Mouse (Mus musculus): ENCODE data around the gene Dyrk1a. TPM values are rescaled to one million over a fixed set of nuclear protein-coding genes. Genes with fewer than 3 reads are reported as not detected.

Dyrk1a gene
- polyA plus RNA-seq, 1 experiment from 2014 or later: 12.0 TPM

DNA sequence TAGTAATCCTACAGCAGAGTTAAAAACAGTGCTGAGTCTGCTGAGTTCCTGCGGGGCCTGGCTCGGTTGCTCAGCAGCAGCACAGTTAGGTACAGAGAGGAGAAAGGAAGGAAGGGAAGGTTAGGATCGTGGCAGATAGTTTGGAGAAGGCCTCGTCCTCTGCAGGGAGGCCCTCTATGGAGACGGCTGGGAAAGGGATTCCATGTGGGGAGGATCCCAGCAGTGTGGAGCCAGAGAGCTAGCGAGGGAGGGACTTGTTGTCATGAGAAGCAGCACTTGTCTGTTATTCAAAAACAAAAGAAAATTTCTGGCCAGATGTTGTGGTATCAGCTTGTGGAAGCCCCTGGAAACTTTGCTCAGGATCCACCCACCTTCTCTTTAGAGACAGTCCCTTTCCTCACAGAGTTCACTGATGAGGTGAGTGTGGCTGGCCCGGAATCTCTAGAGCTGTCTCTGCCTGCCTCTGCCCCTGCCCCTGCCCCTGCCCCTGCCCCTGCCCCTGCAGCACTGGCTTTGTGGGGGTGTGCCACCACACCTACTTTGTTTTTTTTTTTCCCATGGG lies 11.1 kb downstream of the Dyrk1a start:
- H3K9ac ChIP-seq (ENCODE audit: low read depth, low read length): no peak overlapping the region
- no peak overlapping the region for H3K4me2 ChIP-seq (ENCODE audit: low read length)
- peaks cover 23% of the 10 kb centered on the region for H3K4me1 ChIP-seq (ENCODE audit: control insufficient read depth, insufficient read depth, low read length)
- 29% methylated on average over 7 of the region's 7 CpGs for WGBS
- H3K36me3 ChIP-seq (ENCODE audit: control insufficient read depth, insufficient read depth, low read length): no peaks in the 10 kb centered on the region
- 0 out of 2 replicates have a peak, but pooled peaks have one; percentile 34 for ATAC-seq
- H3K4me3 ChIP-seq (ENCODE audit: low read depth, low read length): no peak overlapping the region
- H3K27me3 ChIP-seq (ENCODE audit: control insufficient read depth, insufficient read depth, low read depth, low read length): no peaks in the 10 kb centered on the region
- H3K9me3 ChIP-seq (replicated peaks; ENCODE audit: control insufficient read depth, low read length, poor library complexity, severe bottlenecking): no peaks in the 10 kb centered on the region
- no peak overlapping the region for H3K27ac ChIP-seq (ENCODE audit: low read length)

DNA sequence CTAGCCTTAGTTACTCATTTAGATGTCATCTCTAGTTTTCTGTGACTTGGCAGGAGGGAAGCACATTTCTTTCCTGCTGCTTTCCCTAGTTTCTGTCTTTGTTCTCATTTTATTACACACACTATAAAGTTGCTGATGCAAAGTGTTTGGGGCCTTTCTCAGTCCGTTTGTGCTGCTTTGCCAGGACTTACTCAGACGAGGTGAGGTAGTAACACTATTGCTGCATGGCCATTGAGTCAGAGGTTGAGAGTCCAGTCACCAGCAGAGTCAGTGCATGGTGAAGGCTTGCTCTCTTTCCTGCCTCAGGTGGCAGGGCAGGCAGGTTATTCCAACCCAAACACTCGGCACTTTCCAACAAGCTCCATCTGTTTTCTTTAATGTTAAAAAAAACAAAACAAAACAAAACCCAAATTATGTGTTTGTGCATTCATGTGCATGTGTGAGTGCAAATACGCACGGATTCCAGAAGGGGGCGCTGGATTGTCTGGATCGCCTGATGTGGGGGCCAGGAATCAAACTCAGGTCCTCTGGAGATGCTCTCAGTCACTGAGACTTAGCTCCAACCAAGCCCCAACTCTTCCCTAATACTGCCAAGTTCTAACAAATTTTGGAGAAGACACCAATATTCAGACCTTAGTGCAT lies 16.7 kb downstream of the Dyrk1a start:
- Histone ChIP-seq H3K9ac (ENCODE audit: low read depth, low read length) (no peak overlapping the region), H3K27me3 (ENCODE audit: control insufficient read depth, insufficient read depth, low read depth, low read length) (no peaks in the 10 kb centered on the region), H3K36me3 (ENCODE audit: control insufficient read depth, insufficient read depth, low read length) (no peaks in the 10 kb centered on the region), H3K9me3 (replicated peaks; ENCODE audit: control insufficient read depth, low read length, poor library complexity, severe bottlenecking) (no peaks in the 10 kb centered on the region), H3K4me3 (ENCODE audit: low read depth, low read length) (no peak overlapping the region), H3K4me1 (ENCODE audit: control insufficient read depth, insufficient read depth, low read length) (peaks cover 52% of the 10 kb centered on the region), H3K27ac (ENCODE audit: low read length) (no peak overlapping the region), H3K4me2 (ENCODE audit: low read length) (no peak overlapping the region)
- no peak for ATAC-seq
- 69% methylated on average over 7 of the region's 7 CpGs for WGBS

DNA sequence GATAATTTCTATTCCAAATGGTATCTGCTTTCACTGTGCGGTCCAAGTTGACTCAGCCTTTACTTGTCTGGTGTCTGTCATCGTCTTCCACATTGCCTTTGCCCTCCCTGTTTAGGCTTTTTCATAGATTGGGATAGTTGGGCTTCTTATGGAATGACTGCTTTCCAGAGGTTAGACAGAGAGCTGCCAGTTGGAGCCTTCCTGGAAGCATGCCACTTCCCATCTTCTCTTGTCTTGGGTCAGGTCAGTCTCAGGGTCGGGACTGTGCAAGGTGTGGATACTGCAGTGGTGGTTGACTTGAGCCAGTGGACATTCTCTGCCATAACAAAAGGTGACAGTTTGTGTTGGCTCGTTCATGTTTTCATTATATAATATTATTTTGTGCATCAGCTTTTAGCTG lies 17.7 kb downstream of the Dyrk1a start:
- ATAC-seq: no peak
- H3K27me3 ChIP-seq (ENCODE audit: control insufficient read depth, insufficient read depth, low read depth, low read length): no peaks in the 10 kb centered on the region
- WGBS: 87% methylated on average over 4 of the region's 4 CpGs

DNA sequence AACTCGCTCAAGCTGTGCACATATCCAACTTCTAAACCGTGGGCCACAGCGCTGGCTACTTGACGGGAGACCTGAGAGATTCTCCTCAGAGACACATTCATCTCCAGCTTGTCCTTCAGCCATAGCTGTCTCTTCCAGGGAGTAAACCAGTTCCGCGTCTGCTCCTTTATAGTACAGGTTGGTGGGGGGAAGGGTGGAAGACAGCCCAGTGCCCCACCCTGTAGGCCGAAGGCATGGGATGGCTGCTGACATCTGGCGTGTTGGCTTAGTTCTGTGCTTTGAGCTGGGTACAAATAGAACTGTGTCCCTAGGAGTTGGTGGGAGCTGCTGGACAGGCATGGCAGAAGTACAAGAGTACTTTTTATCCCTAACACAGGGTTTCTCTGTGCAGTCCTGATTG lies 18.4 kb downstream of the Dyrk1a start:
- ATAC-seq: no peak; the same call in 1 of the 2 replicates
- Histone ChIP-seq H3K36me3 (ENCODE audit: control insufficient read depth, insufficient read depth, low read length) (no peaks in the 10 kb centered on the region), H3K4me1 (ENCODE audit: control insufficient read depth, insufficient read depth, low read length) (peaks cover 52% of the 10 kb centered on the region), H3K4me2 (ENCODE audit: low read length) (no peak overlapping the region), H3K27me3 (ENCODE audit: control insufficient read depth, insufficient read depth, low read depth, low read length) (no peaks in the 10 kb centered on the region), H3K27ac (ENCODE audit: low read length) (no peak overlapping the region), H3K9ac (ENCODE audit: low read depth, low read length) (no peak overlapping the region), H3K9me3 (replicated peaks; ENCODE audit: control insufficient read depth, low read length, poor library complexity, severe bottlenecking) (no peaks in the 10 kb centered on the region), H3K4me3 (ENCODE audit: low read depth, low read length) (no peak overlapping the region)
- WGBS: 73% methylated on average over 8 of the region's 8 CpGs

More for the DNA sequence above, 17.7 kb downstream of the Dyrk1a start:
- Histone ChIP-seq H3K27ac (ENCODE audit: low read length) (no peak overlapping the region), H3K36me3 (ENCODE audit: control insufficient read depth, insufficient read depth, low read length) (no peaks in the 10 kb centered on the region), H3K4me3 (ENCODE audit: low read depth, low read length) (no peak overlapping the region), H3K4me2 (ENCODE audit: low read length) (no peak overlapping the region), H3K9me3 (replicated peaks; ENCODE audit: control insufficient read depth, low read length, poor library complexity, severe bottlenecking) (no peaks in the 10 kb centered on the region), H3K9ac (ENCODE audit: low read depth, low read length) (no peak overlapping the region), H3K4me1 (ENCODE audit: control insufficient read depth, insufficient read depth, low read length) (peaks cover 53% of the 10 kb centered on the region)

DNA sequence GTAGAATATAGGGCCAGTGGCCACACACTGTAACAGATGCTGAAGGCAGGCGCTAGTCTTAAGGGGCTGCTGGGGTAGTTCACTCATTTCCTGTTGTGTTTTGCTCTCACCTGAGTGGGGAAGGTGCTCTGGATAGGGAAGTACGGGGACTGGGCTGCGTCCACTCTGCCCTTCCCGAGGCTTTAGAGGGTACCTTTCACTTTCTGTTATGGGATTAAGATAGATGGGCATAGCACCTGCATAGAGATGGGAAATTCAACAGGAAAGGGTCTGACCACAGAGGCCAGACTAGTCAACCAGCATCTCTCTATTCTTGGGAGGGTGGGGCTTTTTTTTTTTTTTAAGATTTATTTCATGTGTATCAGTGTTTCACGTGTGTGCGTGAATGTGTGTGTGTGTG lies 19.2 kb downstream of the Dyrk1a start:
- H3K9ac ChIP-seq (ENCODE audit: low read depth, low read length): no peak overlapping the region
- no peak for ATAC-seq
- H3K4me3 ChIP-seq (ENCODE audit: low read depth, low read length): no peak overlapping the region
- no peaks in the 10 kb centered on the region for H3K9me3 ChIP-seq (replicated peaks; ENCODE audit: control insufficient read depth, low read length, poor library complexity, severe bottlenecking)
- no peaks in the 10 kb centered on the region for H3K27me3 ChIP-seq (ENCODE audit: control insufficient read depth, insufficient read depth, low read depth, low read length)
- no peaks in the 10 kb centered on the region for H3K36me3 ChIP-seq (ENCODE audit: control insufficient read depth, insufficient read depth, low read length)
- no peak overlapping the region for H3K4me2 ChIP-seq (ENCODE audit: low read length)
- 95% methylated on average over 6 of the region's 6 CpGs for WGBS
- H3K27ac ChIP-seq (ENCODE audit: low read length): no peak overlapping the region
- H3K4me1 ChIP-seq (ENCODE audit: control insufficient read depth, insufficient read depth, low read length): peaks cover 48% of the 10 kb centered on the region

DNA sequence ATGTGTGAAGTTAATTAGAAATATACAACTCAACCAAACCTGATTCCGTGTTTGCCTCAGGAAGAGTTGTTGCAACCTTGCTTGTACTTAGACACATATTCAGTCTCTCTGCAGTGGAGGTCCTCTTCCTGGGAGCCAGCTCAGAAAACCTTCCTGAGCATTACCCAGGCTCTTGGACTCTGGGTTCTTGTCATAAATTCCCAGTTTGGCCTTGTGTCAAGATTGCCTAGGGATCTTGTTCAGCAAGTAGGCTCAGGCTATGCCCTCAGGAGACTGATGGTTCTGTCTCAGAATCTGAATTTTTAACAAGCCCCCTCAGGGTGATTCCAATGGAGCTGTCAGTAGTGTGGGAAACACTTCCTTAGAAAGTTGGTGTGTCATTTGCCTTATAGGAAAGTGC lies 19.8 kb downstream of the Dyrk1a start:
- no peak for ATAC-seq
- Histone ChIP-seq H3K27me3 (ENCODE audit: control insufficient read depth, insufficient read depth, low read depth, low read length) (no peaks in the 10 kb centered on the region), H3K9ac (ENCODE audit: low read depth, low read length) (no peak overlapping the region), H3K27ac (ENCODE audit: low read length) (no peak overlapping the region), H3K4me3 (ENCODE audit: low read depth, low read length) (no peak overlapping the region), H3K9me3 (replicated peaks; ENCODE audit: control insufficient read depth, low read length, poor library complexity, severe bottlenecking) (no peaks in the 10 kb centered on the region), H3K36me3 (ENCODE audit: control insufficient read depth, insufficient read depth, low read length) (no peaks in the 10 kb centered on the region), H3K4me1 (ENCODE audit: control insufficient read depth, insufficient read depth, low read length) (peaks cover 48% of the 10 kb centered on the region), H3K4me2 (ENCODE audit: low read length) (no peak overlapping the region)
- WGBS: 89% methylated on average over 1 of the region's 1 CpGs

DNA sequence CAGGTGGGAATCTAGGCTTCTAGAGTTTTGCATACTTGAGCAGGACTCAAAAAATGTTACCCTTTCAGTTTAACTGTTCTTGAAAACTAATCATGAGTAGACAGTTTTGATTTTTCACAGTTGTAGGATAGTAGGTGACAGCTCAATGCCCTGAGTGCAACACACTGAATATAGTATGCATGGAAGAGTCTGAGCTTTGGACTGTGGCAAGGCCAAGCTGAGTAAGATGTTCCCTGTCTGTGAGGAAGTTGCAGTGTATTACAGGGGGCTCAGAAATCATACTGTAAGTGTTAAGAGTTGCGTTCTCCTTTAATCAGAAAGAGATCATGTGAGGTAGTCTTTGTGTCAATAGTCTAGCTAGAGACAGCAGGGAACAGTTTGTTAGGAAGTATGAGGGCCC lies 20.4 kb downstream of the Dyrk1a start:
- no peaks in the 10 kb centered on the region for H3K36me3 ChIP-seq (ENCODE audit: control insufficient read depth, insufficient read depth, low read length)
- H3K4me2 ChIP-seq (ENCODE audit: low read length): no peak overlapping the region
- no peak overlapping the region for H3K9ac ChIP-seq (ENCODE audit: low read depth, low read length)
- no peaks in the 10 kb centered on the region for H3K27me3 ChIP-seq (ENCODE audit: control insufficient read depth, insufficient read depth, low read depth, low read length)
- no peak overlapping the region for H3K4me3 ChIP-seq (ENCODE audit: low read depth, low read length)
- ATAC-seq: no peak
- H3K4me1 ChIP-seq (ENCODE audit: control insufficient read depth, insufficient read depth, low read length): peaks cover 44% of the 10 kb centered on the region
- 92% methylated on average over 1 of the region's 1 CpGs for WGBS
- H3K27ac ChIP-seq (ENCODE audit: low read length): no peak overlapping the region
- no peaks in the 10 kb centered on the region for H3K9me3 ChIP-seq (replicated peaks; ENCODE audit: control insufficient read depth, low read length, poor library complexity, severe bottlenecking)

- H3K4me1 ChIP-seq (ENCODE audit: control insufficient read depth, insufficient read depth, low read length): peaks cover 44% of the 10 kb centered on the region
- no peak overlapping the region for H3K4me2 ChIP-seq (ENCODE audit: low read length)
- H3K36me3 ChIP-seq (ENCODE audit: control insufficient read depth, insufficient read depth, low read length): no peaks in the 10 kb centered on the region
- no peak overlapping the region for H3K9ac ChIP-seq (ENCODE audit: low read depth, low read length)
- no peak for ATAC-seq
- 73% methylated on average over 8 of the region's 8 CpGs for WGBS
- H3K27ac ChIP-seq (ENCODE audit: low read length): no peak overlapping the region
- no peaks in the 10 kb centered on the region for H3K9me3 ChIP-seq (replicated peaks; ENCODE audit: control insufficient read depth, low read length, poor library complexity, severe bottlenecking)
- no peaks in the 10 kb centered on the region for H3K27me3 ChIP-seq (ENCODE audit: control insufficient read depth, insufficient read depth, low read depth, low read length)
- H3K4me3 ChIP-seq (ENCODE audit: low read depth, low read length): no peak overlapping the region
Measured at GRCm38 (mm10) chr16:94590977-94591376, 21.2 kb downstream of the Dyrk1a start.

GRCm38 (mm10) chr16:94591536-94591935 lies 21.7 kb downstream of the Dyrk1a start:
- Histone ChIP-seq H3K4me2 (ENCODE audit: low read length) (no peak overlapping the region), H3K9ac (ENCODE audit: low read depth, low read length) (no peak overlapping the region), H3K27me3 (ENCODE audit: control insufficient read depth, insufficient read depth, low read depth, low read length) (no peaks in the 10 kb centered on the region), H3K36me3 (ENCODE audit: control insufficient read depth, insufficient read depth, low read length) (no peaks in the 10 kb centered on the region), H3K27ac (ENCODE audit: low read length) (no peak overlapping the region), H3K4me3 (ENCODE audit: low read depth, low read length) (no peak overlapping the region), H3K4me1 (ENCODE audit: control insufficient read depth, insufficient read depth, low read length) (peaks cover 41% of the 10 kb centered on the region), H3K9me3 (replicated peaks; ENCODE audit: control insufficient read depth, low read length, poor library complexity, severe bottlenecking) (no peaks in the 10 kb centered on the region)
- ATAC-seq: no peak
- WGBS: 88% methylated on average over 3 of the region's 3 CpGs

All from midbrain, embryonic 16.5 days (tissue).